Mouse (Mus musculus): ENCODE data around the gene Fer. TPM values are rescaled to one million over a fixed set of nuclear protein-coding genes. Genes with fewer than 3 reads are reported as not detected.

Fer gene
- polyA plus RNA-seq, 1 experiment = 4.3 TPM

DNA sequence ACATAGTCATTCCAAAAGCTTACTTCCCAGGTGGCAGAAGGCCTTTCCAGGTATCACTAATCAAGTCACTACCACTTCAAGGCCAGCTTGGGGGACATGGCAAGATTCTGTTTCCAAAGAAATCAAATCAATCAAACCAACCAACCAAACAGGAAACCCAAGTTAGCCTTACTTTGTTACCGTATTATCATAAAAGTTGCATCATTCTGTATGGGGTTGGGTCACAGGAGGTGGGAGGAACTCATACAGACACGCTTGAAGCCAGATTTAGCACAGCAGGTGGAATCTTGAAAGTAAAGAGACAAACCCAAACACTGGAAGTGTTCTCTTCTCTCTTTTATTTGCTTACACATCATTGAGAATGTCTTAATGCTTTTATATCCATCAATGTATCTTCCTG, 125.8 kb downstream of the Fer start:
- no peak for TF ChIP-seq POLR2A (IDR thresholded peaks at IDR 0.05; ENCODE audit: borderline replicate concordance, extremely low read depth, low read depth, low read length)
- H3K4me3 ChIP-seq (replicated peaks; ENCODE audit: extremely low read depth, low read depth, low read length) = no peak overlapping the region
- DNase-seq = no peak
- WGBS = 66% methylated on average over 2 of the region's 2 CpGs
- H3K4me1 ChIP-seq (ENCODE audit: control insufficient read depth, insufficient read depth, low read length) = no peaks in the 10 kb centered on the region

DNA sequence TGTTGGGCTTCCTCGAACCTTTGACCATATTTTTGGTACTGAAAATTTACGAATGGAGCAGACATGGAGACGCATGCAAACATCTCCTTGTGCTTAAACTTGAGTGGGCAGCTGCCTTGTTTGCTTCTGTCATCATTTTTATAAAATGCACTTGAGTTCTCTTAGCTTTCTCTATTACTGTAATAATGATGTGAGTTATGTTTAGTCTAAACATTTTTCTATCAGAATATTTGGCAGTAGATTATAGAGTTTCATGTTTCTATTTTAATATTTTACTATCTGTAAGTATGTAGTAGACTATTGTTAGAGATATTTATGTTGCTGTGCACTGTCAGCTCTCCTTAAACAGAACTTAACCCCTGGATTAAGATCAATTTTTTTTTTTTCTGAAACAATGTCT, 128.3 kb downstream of the Fer start:
- 79% methylated on average over 3 of the region's 3 CpGs for WGBS
- TF ChIP-seq CTCF (IDR thresholded peaks at IDR 0.05; ENCODE audit: insufficient read depth, low read length) (no peak), POLR2A (IDR thresholded peaks at IDR 0.05; ENCODE audit: borderline replicate concordance, extremely low read depth, low read depth, low read length) (no peak)
- Histone ChIP-seq H3K4me1 (ENCODE audit: control insufficient read depth, insufficient read depth, low read length) (no peaks in the 10 kb centered on the region), H3K4me3 (replicated peaks; ENCODE audit: extremely low read depth, low read depth, low read length) (no peak overlapping the region)
- DNase-seq = no peak

DNA sequence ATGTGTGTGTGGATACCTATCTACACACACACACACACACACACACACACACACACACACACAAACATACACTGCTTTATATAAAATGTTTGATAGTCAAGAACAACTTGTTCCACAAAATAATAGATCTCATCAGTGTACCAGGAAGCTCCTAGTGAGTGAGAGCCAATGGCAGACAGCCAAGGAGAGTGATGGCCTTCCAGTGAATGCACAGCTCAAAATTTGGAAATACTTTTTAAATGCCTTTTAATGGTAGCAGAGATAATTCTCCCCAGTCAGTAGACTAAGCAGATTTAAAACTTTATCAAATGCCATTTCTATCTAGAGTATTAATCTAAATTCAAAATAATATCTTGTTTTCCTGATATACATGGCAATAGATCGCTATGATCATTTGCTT, 133.1 kb downstream of the Fer start:
- TF ChIP-seq CTCF (IDR thresholded peaks at IDR 0.05; ENCODE audit: insufficient read depth, low read length) = no peak
- no peak for TF ChIP-seq POLR2A (IDR thresholded peaks at IDR 0.05; ENCODE audit: borderline replicate concordance, extremely low read depth, low read depth, low read length)
- DNase-seq = no peak
- H3K4me1 ChIP-seq (ENCODE audit: control insufficient read depth, insufficient read depth, low read length) = no peaks in the 10 kb centered on the region
- H3K4me3 ChIP-seq (replicated peaks; ENCODE audit: extremely low read depth, low read depth, low read length) = no peak overlapping the region
- 91% methylated on average over 1 of the region's 1 CpGs for WGBS

DNA sequence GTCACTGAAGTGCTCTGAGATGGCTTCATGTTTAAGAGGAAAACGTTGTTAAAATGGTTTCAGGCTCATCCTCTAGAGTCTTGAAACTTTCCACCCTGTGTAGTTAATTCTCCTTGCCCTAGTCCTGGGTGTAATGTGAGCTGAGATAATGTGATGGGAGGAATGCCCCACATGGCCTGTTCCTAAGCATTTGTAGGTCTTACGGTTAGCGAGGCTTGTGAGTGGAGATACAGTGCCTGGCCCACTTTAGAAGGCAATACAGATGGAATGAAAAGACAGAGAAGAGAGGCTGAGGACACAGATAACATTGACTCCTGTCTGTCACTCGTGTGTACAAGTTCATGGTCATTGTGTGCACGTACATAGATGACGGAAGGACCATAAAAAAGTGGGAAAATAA, 134.8 kb downstream of the Fer start:
- no peaks in the 10 kb centered on the region for H3K4me1 ChIP-seq (ENCODE audit: control insufficient read depth, insufficient read depth, low read length)
- DNase-seq = no peak
- 89% methylated on average over 6 of the region's 6 CpGs for WGBS
- TF ChIP-seq POLR2A (IDR thresholded peaks at IDR 0.05; ENCODE audit: borderline replicate concordance, extremely low read depth, low read depth, low read length) (no peak), CTCF (IDR thresholded peaks at IDR 0.05; ENCODE audit: insufficient read depth, low read length) (no peak)
- no peak overlapping the region for H3K4me3 ChIP-seq (replicated peaks; ENCODE audit: extremely low read depth, low read depth, low read length)

DNA sequence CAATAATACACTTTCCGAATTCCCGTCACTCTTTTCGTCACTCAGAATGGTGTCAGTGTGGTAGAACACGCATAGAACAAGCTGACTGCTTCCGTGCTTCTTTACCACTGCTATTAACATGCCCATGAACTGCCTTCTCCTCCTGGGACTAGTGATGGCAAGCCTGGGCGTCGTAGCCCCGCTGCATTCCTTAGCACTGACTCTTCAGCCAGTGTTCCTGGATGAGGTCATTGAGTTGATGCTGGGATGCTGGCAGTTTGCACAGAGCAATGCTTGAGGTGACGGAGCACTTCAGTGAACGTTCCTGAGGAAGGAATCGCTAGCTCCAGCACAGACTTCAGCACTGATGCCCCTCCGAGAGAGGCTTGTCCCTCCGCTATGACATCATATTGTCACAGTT, 140.6 kb downstream of the Fer start:
- H3K4me1 ChIP-seq (ENCODE audit: control insufficient read depth, insufficient read depth, low read length) = no peaks in the 10 kb centered on the region
- TF ChIP-seq CTCF (IDR thresholded peaks at IDR 0.05; ENCODE audit: insufficient read depth, low read length) (no peak), POLR2A (IDR thresholded peaks at IDR 0.05; ENCODE audit: borderline replicate concordance, extremely low read depth, low read depth, low read length) (no peak)
- DNase-seq = no peak
- 62% methylated on average over 13 of the region's 13 CpGs for WGBS
- no peak overlapping the region for H3K4me3 ChIP-seq (replicated peaks; ENCODE audit: extremely low read depth, low read depth, low read length)

DNA sequence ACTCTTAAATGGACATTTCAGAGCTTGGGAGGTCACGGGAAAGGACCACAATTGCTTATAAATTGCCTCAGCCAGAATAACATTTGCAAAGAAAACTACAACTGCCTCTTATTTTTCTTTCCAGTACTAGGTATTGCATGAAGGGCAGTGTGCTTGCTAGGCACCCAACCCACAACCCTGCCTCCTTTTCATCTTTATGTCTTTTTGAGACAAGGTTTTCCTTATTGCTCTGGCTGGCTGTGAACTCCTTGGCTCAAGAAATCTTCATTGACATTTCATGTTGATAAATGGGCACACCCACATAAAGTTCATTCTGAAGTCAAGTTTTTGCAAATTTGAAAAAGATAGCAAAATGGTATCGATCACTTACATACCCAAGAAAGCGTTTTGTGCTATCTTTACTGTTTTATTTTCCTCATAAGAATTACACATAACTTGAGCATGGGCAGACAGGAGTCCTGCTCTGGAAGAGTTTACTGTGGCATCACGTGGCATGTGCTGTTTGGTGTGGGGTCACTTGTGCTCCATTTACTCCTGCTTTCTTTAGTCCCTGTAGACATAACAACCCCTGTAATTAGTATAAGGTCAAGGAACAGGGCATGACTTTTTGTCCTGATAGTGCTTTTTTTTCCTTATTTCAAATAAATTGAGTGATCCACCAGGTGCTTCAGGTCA, 142.8 kb downstream of the Fer start:
- TF ChIP-seq CTCF (IDR thresholded peaks at IDR 0.05; ENCODE audit: insufficient read depth, low read length) (no peak), POLR2A (IDR thresholded peaks at IDR 0.05; ENCODE audit: borderline replicate concordance, extremely low read depth, low read depth, low read length) (no peak)
- no peaks in the 10 kb centered on the region for H3K4me1 ChIP-seq (ENCODE audit: control insufficient read depth, insufficient read depth, low read length)
- DNase-seq = no peak
- H3K4me3 ChIP-seq (replicated peaks; ENCODE audit: extremely low read depth, low read depth, low read length) = no peak overlapping the region
- WGBS = 86% methylated on average over 4 of the region's 4 CpGs

DNA sequence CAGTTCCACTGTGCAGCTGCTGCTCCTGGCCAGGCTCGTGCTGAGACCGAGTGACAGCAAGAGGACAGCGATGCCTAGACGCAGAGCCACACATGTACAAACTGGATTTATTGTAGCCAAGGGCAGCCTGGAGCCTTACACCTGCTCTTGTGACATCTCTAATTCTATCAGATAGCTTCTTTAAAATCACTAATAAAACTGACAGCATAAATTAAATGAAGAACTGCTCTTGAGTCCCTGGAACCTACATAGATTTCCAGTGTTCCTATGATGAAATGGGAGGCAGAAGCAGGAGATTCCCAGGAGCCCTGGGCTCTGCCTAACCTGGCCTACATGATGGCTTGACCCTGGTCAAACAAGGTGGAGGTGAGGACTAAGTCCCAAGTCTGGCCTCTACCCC, 153.7 kb downstream of the Fer start:
- Histone ChIP-seq H3K4me3 (replicated peaks; ENCODE audit: extremely low read depth, low read depth, low read length) (no peak overlapping the region), H3K4me1 (ENCODE audit: control insufficient read depth, insufficient read depth, low read length) (no peaks in the 10 kb centered on the region)
- DNase-seq = no peak
- TF ChIP-seq CTCF (IDR thresholded peaks at IDR 0.05; ENCODE audit: insufficient read depth, low read length) (no peak), POLR2A (IDR thresholded peaks at IDR 0.05; ENCODE audit: borderline replicate concordance, extremely low read depth, low read depth, low read length) (no peak)
- WGBS = 90% methylated on average over 4 of the region's 4 CpGs

DNA sequence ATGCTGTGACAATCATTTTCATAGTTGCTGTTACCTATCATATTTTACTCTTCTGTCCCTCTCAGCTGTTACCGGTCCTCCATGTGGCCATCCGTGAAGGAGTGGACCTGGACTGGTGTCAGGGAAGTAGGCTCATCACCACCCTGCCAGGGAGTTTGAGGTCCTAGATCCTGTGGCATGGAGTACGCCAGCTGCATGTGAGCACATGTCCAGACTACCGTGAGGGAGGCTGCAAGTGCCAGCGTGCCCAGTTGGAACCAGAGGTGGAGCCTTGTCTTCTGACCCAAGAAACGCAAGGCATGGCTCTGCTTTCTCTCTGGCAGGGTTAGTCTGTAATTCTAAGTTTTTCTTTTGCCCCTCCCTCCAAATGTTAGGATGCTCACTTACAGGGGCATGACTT, 155.4 kb downstream of the Fer start:
- DNase-seq = no peak
- WGBS = 94% methylated on average over 6 of the region's 6 CpGs
- no peaks in the 10 kb centered on the region for H3K4me1 ChIP-seq (ENCODE audit: control insufficient read depth, insufficient read depth, low read length)
- TF ChIP-seq POLR2A (IDR thresholded peaks at IDR 0.05; ENCODE audit: borderline replicate concordance, extremely low read depth, low read depth, low read length) (no peak), CTCF (IDR thresholded peaks at IDR 0.05; ENCODE audit: insufficient read depth, low read length) (no peak)
- H3K4me3 ChIP-seq (replicated peaks; ENCODE audit: extremely low read depth, low read depth, low read length) = no peak overlapping the region

DNA sequence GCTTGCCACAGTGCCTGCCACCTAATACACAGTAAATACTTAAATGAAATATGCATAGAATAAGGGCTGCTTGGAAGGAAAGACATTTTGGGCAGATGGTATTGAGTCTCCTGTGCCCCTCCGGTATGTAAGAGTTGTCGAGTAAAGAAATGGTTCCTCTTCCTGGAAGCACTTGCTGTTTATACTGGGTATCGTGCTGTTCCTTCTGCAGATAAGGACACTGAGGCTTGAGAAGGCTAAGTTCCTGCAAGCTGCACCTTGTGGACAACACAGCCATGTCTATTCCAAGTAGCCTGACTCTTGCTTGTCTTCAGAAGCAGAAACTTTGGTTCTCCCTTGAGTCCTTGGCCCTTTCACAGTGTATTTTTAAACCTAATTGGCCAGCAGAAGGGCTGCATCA, 156.0 kb downstream of the Fer start:
- Histone ChIP-seq H3K4me3 (replicated peaks; ENCODE audit: extremely low read depth, low read depth, low read length) (no peak overlapping the region), H3K4me1 (ENCODE audit: control insufficient read depth, insufficient read depth, low read length) (no peaks in the 10 kb centered on the region)
- no peak for TF ChIP-seq CTCF (IDR thresholded peaks at IDR 0.05; ENCODE audit: insufficient read depth, low read length)
- no peak for TF ChIP-seq POLR2A (IDR thresholded peaks at IDR 0.05; ENCODE audit: borderline replicate concordance, extremely low read depth, low read depth, low read length)
- no peak for DNase-seq
- WGBS = 63% methylated on average over 3 of the region's 3 CpGs

DNA sequence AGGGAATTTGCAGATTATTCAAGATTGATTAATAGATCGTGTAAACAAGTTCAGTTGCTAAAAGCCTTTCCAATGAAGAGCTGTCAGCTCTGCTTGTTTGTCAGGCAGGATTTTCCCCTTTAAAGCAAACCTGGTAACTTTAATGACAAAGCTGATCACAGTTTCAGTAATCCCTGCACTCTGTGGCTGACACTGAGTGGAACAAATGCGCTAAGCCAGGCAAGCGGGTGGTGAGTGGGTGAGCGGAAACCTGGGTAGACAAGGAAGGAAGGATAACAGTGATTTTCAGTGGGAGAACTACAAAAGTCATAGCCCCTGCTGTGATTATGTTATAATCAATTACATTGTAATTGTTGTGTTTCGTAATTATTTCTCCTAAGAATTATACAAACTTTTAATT, 156.8 kb downstream of the Fer start:
- WGBS = 87% methylated on average over 5 of the region's 5 CpGs
- no peak overlapping the region for H3K4me3 ChIP-seq (replicated peaks; ENCODE audit: extremely low read depth, low read depth, low read length)
- H3K4me1 ChIP-seq (ENCODE audit: control insufficient read depth, insufficient read depth, low read length) = no peaks in the 10 kb centered on the region
- no peak for DNase-seq
- TF ChIP-seq CTCF (IDR thresholded peaks at IDR 0.05; ENCODE audit: insufficient read depth, low read length) = no peak
- no peak for TF ChIP-seq POLR2A (IDR thresholded peaks at IDR 0.05; ENCODE audit: borderline replicate concordance, extremely low read depth, low read depth, low read length)
